Mouse (Mus musculus): ENCODE results near the gene Tmem107. TPM values are rescaled to one million over a fixed set of nuclear protein-coding genes. Genes with fewer than 3 reads are reported as not detected.

Gene Tmem107
- polyA plus RNA-seq, 1 experiment from 2014 or later = 60.8 TPM

DNA sequence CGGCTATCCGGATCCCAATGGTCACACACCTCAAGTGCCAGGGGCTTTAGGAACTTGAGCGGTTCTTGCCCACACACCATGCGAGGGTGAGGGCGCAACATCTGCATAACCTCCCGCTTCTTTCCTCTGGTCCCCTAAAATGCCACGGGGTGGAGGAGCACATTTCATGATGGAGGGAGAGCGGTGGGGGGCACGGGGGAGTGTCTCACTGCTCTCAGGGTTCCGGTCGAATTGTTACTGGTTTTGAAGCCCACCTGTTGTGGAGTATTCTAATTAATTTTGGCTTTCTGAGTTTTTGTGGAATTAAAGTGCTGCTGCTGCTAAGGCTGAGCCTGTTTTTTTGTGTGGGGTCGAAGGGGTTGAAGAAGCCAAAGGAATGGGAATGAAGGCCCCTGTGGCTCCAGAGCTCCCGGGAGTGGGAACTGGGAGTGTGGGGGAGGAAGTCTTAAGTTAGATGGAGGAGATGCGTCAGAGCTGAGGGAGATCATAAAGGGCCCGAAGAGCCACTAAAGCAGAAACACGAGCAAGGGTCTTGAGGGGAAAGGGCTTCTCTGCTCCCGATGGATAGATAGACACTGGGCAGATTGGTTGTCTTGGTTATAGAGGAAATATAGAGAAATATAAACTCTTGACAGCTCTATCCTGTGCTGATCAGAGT lies 9.2 kb upstream of the Tmem107 start:
- no peaks in the 10 kb centered on the region for H3K36me3 ChIP-seq (ENCODE audit: insufficient read depth, low read length)
- DNase-seq (ENCODE audit: low spot score) = no peak

DNA sequence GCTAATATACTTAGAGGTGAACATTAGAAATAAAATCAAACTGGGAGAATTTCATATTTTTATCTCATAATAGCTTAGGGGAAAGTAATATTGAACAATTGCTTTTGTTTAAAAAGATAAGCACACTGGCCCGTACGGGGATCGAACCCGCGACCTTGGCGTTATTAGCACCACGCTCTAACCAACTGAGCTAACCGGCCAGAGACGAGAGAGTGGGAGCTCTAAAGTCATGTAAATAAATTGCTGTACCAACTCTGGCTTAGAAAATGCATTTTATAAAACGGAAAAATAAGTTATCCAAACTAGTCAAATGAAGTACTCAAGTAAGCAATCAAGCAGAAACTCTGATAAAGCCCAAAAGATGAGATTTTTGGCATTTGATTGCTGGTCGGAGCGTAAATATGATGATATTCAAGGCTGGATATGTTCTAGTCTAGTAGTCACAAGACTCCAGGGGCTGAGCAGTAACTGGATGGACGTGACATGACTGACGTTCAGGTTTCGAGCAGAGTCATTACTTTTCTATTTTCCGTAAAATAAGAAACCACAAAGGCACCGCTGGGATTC lies 8.3 kb upstream of the Tmem107 start:
- TF ChIP-seq CTCF (IDR thresholded peaks at IDR 0.05; ENCODE audit: low read depth) = no peak
- DNase-seq (ENCODE audit: low spot score) (peak; percentile 77), ATAC-seq (replicated peaks; ENCODE audit: low FRiP score, low read depth) (no peak)
- Histone ChIP-seq H3K4me3 (replicated peaks; ENCODE audit: low read depth, low read length) (peak overlapping the region; percentile 33), H3K27me3 (ENCODE audit: insufficient read depth, low read length) (no peaks in the 10 kb centered on the region), H3K4me2 (ENCODE audit: low read length) (peak overlapping the region; percentile 58), H3K4me1 (replicated peaks; ENCODE audit: insufficient read depth, low read length) (peaks cover 34% of the 10 kb centered on the region), H3K9me3 (replicated peaks; ENCODE audit: low read length) (no peaks in the 10 kb centered on the region), H3K36me3 (ENCODE audit: insufficient read depth, low read length) (no peaks in the 10 kb centered on the region), H3K9ac (ENCODE audit: low read depth, low read length) (no peak overlapping the region), H3K27ac (peak overlapping the region; percentile 63; the same call in 1 of the 2 replicates)
- under 1% methylated on average over 17 of the region's 17 CpGs for WGBS

More for the DNA sequence above, 9.2 kb upstream of the Tmem107 start:
- no peak for ATAC-seq (replicated peaks; ENCODE audit: low FRiP score, low read depth)
- peak overlapping the region; percentile 94; the same call in 1 of the 2 replicates for H3K9ac ChIP-seq (ENCODE audit: low read depth, low read length)
- peak overlapping the region; percentile 96 for H3K4me2 ChIP-seq (ENCODE audit: low read length)
- no peak for TF ChIP-seq CTCF (IDR thresholded peaks at IDR 0.05; ENCODE audit: low read depth)
- no peaks in the 10 kb centered on the region for H3K9me3 ChIP-seq (replicated peaks; ENCODE audit: low read length)
- peak overlapping the region; percentile 96 for H3K27ac ChIP-seq
- peak overlapping the region; percentile 82 for H3K4me3 ChIP-seq (replicated peaks; ENCODE audit: low read depth, low read length)
- peaks cover 30% of the 10 kb centered on the region for H3K4me1 ChIP-seq (replicated peaks; ENCODE audit: insufficient read depth, low read length)
- 13% methylated on average over 17 of the region's 17 CpGs for WGBS
- no peaks in the 10 kb centered on the region for H3K27me3 ChIP-seq (ENCODE audit: insufficient read depth, low read length)

DNA sequence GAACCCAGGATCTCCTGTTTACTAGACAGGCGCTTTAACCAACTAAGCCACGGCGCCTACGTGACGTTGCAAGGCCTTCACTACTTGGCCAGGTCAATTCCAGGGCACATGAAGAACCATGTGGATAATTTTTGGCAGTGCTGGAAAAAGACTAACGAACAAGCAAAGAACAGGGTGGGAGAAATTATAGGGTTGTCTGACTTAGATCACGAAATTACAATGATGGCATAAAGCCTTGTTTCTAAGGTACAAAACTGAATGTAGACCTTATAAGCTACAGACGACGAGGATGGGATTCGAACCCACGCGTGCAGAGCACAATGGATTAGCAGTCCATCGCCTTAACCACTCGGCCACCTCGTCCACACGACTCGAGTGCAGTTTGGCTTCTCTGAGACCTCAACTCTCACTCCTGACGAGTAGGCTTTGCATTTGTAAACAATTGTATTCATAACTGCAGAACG lies 7.8 kb upstream of the Tmem107 start:
- Histone ChIP-seq H3K9ac (ENCODE audit: low read depth, low read length) (peak overlapping the region; percentile 57), H3K27me3 (ENCODE audit: insufficient read depth, low read length) (no peaks in the 10 kb centered on the region), H3K4me3 (replicated peaks; ENCODE audit: low read depth, low read length) (peak overlapping the region; percentile 56), H3K36me3 (ENCODE audit: insufficient read depth, low read length) (no peaks in the 10 kb centered on the region), H3K4me2 (ENCODE audit: low read length) (peak overlapping the region; percentile 58), H3K27ac (peak overlapping the region; percentile 92), H3K9me3 (replicated peaks; ENCODE audit: low read length) (no peaks in the 10 kb centered on the region), H3K4me1 (replicated peaks; ENCODE audit: insufficient read depth, low read length) (peaks cover 33% of the 10 kb centered on the region)
- ATAC-seq (replicated peaks; ENCODE audit: low FRiP score, low read depth) (no peak; the same call in 1 of the 2 replicates), DNase-seq (ENCODE audit: low spot score) (peak; percentile 87)
- TF ChIP-seq CTCF (IDR thresholded peaks at IDR 0.05; ENCODE audit: low read depth) = no peak
- WGBS = under 1% methylated on average over 19 of the region's 19 CpGs

DNA sequence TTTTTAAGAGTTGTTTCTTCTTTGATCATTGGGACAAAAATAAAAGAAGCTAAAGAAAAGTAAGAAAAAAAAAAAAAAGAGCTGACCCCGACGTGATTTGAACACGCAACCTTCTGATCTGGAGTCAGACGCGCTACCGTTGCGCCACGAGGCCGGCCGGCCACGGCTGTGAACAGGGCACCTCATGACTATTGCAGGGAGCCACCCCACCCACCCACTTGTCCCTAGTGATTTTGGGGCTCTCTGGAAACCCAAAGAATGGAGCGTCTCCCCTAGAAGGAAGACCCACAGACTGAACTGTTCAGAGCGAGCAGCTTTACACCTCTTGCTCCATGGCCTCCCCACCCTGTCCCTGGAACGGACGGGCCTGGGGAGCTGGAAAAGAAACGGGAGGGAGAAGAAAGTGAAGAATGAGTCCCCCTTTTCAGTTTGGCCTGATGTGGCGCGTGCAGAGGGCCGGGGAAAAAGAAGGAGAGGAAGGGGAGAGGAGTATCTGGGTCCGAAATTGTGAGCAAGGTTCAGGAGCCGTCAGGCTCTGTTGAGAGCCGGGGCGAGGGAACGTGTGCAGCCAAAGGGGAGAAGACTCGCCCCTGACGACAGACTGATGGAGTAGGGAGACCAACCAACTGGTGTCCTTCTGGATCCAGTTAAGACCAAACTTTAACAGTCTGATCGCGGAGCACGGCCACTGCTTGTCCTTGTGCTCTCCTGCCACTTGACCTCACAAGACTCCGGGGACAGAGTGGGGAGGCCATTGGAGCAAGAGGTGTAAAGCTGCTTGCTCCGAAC lies 7.0 kb upstream of the Tmem107 start:
- Histone ChIP-seq H3K27me3 (ENCODE audit: insufficient read depth, low read length) (no peaks in the 10 kb centered on the region), H3K9me3 (replicated peaks; ENCODE audit: low read length) (no peaks in the 10 kb centered on the region), H3K27ac (peak overlapping the region; percentile 92), H3K4me3 (replicated peaks; ENCODE audit: low read depth, low read length) (peak overlapping the region; percentile 56), H3K36me3 (ENCODE audit: insufficient read depth, low read length) (no peaks in the 10 kb centered on the region), H3K9ac (ENCODE audit: low read depth, low read length) (peak overlapping the region; percentile 63), H3K4me1 (replicated peaks; ENCODE audit: insufficient read depth, low read length) (peaks cover 26% of the 10 kb centered on the region), H3K4me2 (ENCODE audit: low read length) (peak overlapping the region; percentile 58)
- ATAC-seq (replicated peaks; ENCODE audit: low FRiP score, low read depth) (0 out of 2 replicates have a peak, but pooled peaks have one; percentile 26), DNase-seq (ENCODE audit: low spot score) (peak; percentile 76)
- TF ChIP-seq CTCF (IDR thresholded peaks at IDR 0.05; ENCODE audit: low read depth) = no peak
- WGBS = 1% methylated on average over 31 of the region's 31 CpGs

DNA sequence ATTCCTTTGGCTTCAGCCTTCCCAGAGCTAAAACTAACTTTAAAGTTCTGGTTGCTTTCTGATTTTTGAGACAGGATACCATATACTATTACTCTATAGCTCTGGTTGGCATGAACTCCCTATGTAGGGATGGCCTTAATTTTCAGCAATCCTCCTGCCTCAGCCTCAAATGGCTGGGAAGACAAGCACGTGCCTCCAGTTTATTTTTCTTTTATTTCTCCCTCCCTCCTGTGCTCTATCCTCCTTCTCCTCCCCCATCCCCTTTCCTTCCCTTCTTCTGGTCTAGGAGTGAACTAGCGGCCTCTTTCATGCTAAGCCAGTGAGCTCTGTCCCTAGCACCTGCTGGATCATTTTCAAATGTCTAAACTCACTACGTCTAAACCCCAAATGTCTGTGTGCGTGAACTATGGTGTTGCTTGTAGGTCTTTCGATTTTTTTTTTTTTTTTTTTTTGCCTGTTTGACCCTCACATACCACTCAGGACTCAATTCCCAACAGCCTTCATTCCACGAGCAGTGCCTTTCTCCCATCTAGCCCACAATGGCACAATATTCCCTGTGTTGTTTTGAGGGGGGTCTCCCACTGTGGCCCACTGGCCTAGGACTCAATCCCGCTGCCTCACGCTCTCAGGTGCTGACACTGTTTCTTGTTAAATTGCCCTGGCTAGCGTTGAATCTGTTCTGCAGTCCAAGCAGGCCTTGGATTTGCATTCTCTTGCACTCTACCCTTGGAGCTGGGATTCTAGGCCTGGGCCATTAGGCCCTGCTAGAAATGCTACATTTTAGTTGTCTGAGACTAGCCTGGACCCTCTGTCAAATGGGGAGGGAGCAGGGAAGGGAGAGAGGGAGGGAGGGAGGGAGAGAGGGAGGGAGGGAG lies 6.1 kb upstream of the Tmem107 start:
- Histone ChIP-seq H3K4me1 (replicated peaks; ENCODE audit: insufficient read depth, low read length) (peaks cover 25% of the 10 kb centered on the region), H3K9ac (ENCODE audit: low read depth, low read length) (peak overlapping the region; percentile 63), H3K4me2 (ENCODE audit: low read length) (peak overlapping the region; percentile 58), H3K9me3 (replicated peaks; ENCODE audit: low read length) (no peaks in the 10 kb centered on the region), H3K27me3 (ENCODE audit: insufficient read depth, low read length) (no peaks in the 10 kb centered on the region), H3K36me3 (ENCODE audit: insufficient read depth, low read length) (no peaks in the 10 kb centered on the region), H3K27ac (peak overlapping the region; percentile 51; the same call in 1 of the 2 replicates), H3K4me3 (replicated peaks; ENCODE audit: low read depth, low read length) (peak overlapping the region; percentile 56)
- DNase-seq (ENCODE audit: low spot score) (no peak), ATAC-seq (replicated peaks; ENCODE audit: low FRiP score, low read depth) (no peak)
- no peak for TF ChIP-seq CTCF (IDR thresholded peaks at IDR 0.05; ENCODE audit: low read depth)
- WGBS = 63% methylated on average over 9 of the region's 9 CpGs
